Mouse (Mus musculus): ENCODE results near the gene Chchd2. TPM values are rescaled to one million over a fixed set of nuclear protein-coding genes. Genes with fewer than 3 reads are reported as not detected.
"Not testable (repeated sequence)": the region's sequence is repeated elsewhere in the genome, so short reads cannot be mapped to it uniquely, and the experiment has no call there.

Chchd2 gene
- polyA plus RNA-seq, 1 experiment: not detected

GRCm38 (mm10) chr5:129918065-129918651 lies 30.9 kb upstream of the Chchd2 start:
- H3K4me1 ChIP-seq (ENCODE audit: control insufficient read depth, insufficient read depth, low read length): no peaks in the 10 kb centered on the region
- H3K4me3 ChIP-seq (ENCODE audit: insufficient read depth, low read depth, low read length): no peak overlapping the region
- H3K27ac ChIP-seq (ENCODE audit: insufficient read depth, low read depth, low read length): no peak overlapping the region
- WGBS: 94% methylated on average over 24 of the region's 24 CpGs
- TF ChIP-seq POLR2A (IDR thresholded peaks at IDR 0.05; ENCODE audit: insufficient read depth, low read depth, low read length) (no peak), CTCF (IDR thresholded peaks at IDR 0.05; ENCODE audit: insufficient read depth, low read depth, low read length) (no peak)

GRCm38 (mm10) chr5:129915491-129915890 lies 28.2 kb upstream of the Chchd2 start:
- H3K4me3 ChIP-seq (ENCODE audit: insufficient read depth, low read depth, low read length); H3K4me1 ChIP-seq (ENCODE audit: control insufficient read depth, insufficient read depth, low read length); H3K27ac ChIP-seq (ENCODE audit: insufficient read depth, low read depth, low read length): not testable (repeated sequence)
- WGBS: 86% methylated on average over 11 of the region's 11 CpGs

GRCm38 (mm10) chr5:129914024-129914423 lies 26.8 kb upstream of the Chchd2 start:
- 31% methylated on average over 2 of the region's 2 CpGs for WGBS
- 0 out of 2 replicates have a peak, but pooled peaks cover 4% of the 10 kb centered on the region for H3K4me1 ChIP-seq (ENCODE audit: control insufficient read depth, insufficient read depth, low read length)
- H3K4me3 ChIP-seq (ENCODE audit: insufficient read depth, low read depth, low read length): no peak overlapping the region
- H3K27ac ChIP-seq (ENCODE audit: insufficient read depth, low read depth, low read length): no peak overlapping the region
- no peak for TF ChIP-seq CTCF (IDR thresholded peaks at IDR 0.05; ENCODE audit: insufficient read depth, low read depth, low read length)

- 0 out of 2 replicates have a peak, but pooled peaks cover 4% of the 10 kb centered on the region for H3K4me1 ChIP-seq (ENCODE audit: control insufficient read depth, insufficient read depth, low read length)
- no peak overlapping the region for H3K4me3 ChIP-seq (ENCODE audit: insufficient read depth, low read depth, low read length)
- WGBS: 82% methylated on average over 7 of the region's 7 CpGs
- H3K27ac ChIP-seq (ENCODE audit: insufficient read depth, low read depth, low read length): no peak overlapping the region
- no peak for TF ChIP-seq CTCF (IDR thresholded peaks at IDR 0.05; ENCODE audit: insufficient read depth, low read depth, low read length)
- no peak for TF ChIP-seq POLR2A (IDR thresholded peaks at IDR 0.05; ENCODE audit: insufficient read depth, low read depth, low read length)
These were observed 22.3 kb upstream of the Chchd2 start for GRCm38 (mm10) chr5:129909591-129909990.

GRCm38 (mm10) chr5:129909147-129909546 lies 21.9 kb upstream of the Chchd2 start:
- H3K4me1 ChIP-seq (ENCODE audit: control insufficient read depth, insufficient read depth, low read length): 0 out of 2 replicates have a peak, but pooled peaks cover 4% of the 10 kb centered on the region
- H3K4me3 ChIP-seq (ENCODE audit: insufficient read depth, low read depth, low read length): no peak overlapping the region; the same call in 1 of the 2 replicates
- 72% methylated on average over 9 of the region's 9 CpGs for WGBS
- no peak overlapping the region for H3K27ac ChIP-seq (ENCODE audit: insufficient read depth, low read depth, low read length)
- TF ChIP-seq POLR2A (IDR thresholded peaks at IDR 0.05; ENCODE audit: insufficient read depth, low read depth, low read length) (no peak), CTCF (IDR thresholded peaks at IDR 0.05; ENCODE audit: insufficient read depth, low read depth, low read length) (no peak)

- 0 out of 2 replicates have a peak, but pooled peaks cover 4% of the 10 kb centered on the region for H3K4me1 ChIP-seq (ENCODE audit: control insufficient read depth, insufficient read depth, low read length)
- H3K27ac ChIP-seq (ENCODE audit: insufficient read depth, low read depth, low read length): peak within 1 kb of the TSS; percentile 78
- TF ChIP-seq POLR2A (IDR thresholded peaks at IDR 0.05; ENCODE audit: insufficient read depth, low read depth, low read length) (peak; percentile 83), CTCF (IDR thresholded peaks at IDR 0.05; ENCODE audit: insufficient read depth, low read depth, low read length) (no peak)
- under 1% methylated on average over 63 of the region's 63 CpGs for whole genome bisulfite sequencing
- H3K4me3 ChIP-seq (ENCODE audit: insufficient read depth, low read depth, low read length): peak within 1 kb of the TSS; percentile 81
These were observed 21.1 kb upstream of the Chchd2 start, which contains the start of gene Nupr1l for GRCm38 (mm10) chr5:129908242-129908965. Nupr1l (plus strand) TSS chr5:129908540.

GRCm38 (mm10) chr5:129907775-129908174 lies 20.5 kb upstream of the Chchd2 start:
- TF ChIP-seq CTCF (IDR thresholded peaks at IDR 0.05; ENCODE audit: insufficient read depth, low read depth, low read length) (no peak), POLR2A (IDR thresholded peaks at IDR 0.05; ENCODE audit: insufficient read depth, low read depth, low read length) (no peak)
- 0 out of 2 replicates have a peak overlapping the region, but pooled peaks have one; percentile 22 for H3K27ac ChIP-seq (ENCODE audit: insufficient read depth, low read depth, low read length)
- WGBS: 10% methylated on average over 4 of the region's 4 CpGs
- H3K4me1 ChIP-seq (ENCODE audit: control insufficient read depth, insufficient read depth, low read length): 0 out of 2 replicates have a peak, but pooled peaks cover 4% of the 10 kb centered on the region
- no peak overlapping the region for H3K4me3 ChIP-seq (ENCODE audit: insufficient read depth, low read depth, low read length)

- 100% methylated on average over 1 of the region's 1 CpGs for WGBS
These were observed 11.2 kb upstream of the Chchd2 start, which contains the start of gene Phkg1 for GRCm38 (mm10) chr5:129898449-129898848. Phkg1 (minus strand) TSS chr5:129898549.

More at GRCm38 (mm10) chr5:129898449-129898848, 11.2 kb upstream of the Chchd2 start, which contains the start of gene Phkg1:
- no peaks in the 10 kb centered on the region for H3K4me1 ChIP-seq (ENCODE audit: control insufficient read depth, insufficient read depth, low read length)
- no peak within 1 kb of the TSS for H3K4me3 ChIP-seq (ENCODE audit: insufficient read depth, low read depth, low read length)
- no peak within 1 kb of the TSS for H3K27ac ChIP-seq (ENCODE audit: insufficient read depth, low read depth, low read length)
- TF ChIP-seq POLR2A (IDR thresholded peaks at IDR 0.05; ENCODE audit: insufficient read depth, low read depth, low read length) (no peak), CTCF (IDR thresholded peaks at IDR 0.05; ENCODE audit: insufficient read depth, low read depth, low read length) (no peak)

Measured in olfactory bulb, adult 2 months (tissue).